Mouse (Mus musculus): Measurements from ENCODE around the gene Gltp. TPM values are rescaled to one million over a fixed set of nuclear protein-coding genes. Genes with fewer than 3 reads are reported as not detected.

Gltp gene
- polyA plus RNA-seq, 1 experiment from 2014 or later = 62.0 TPM

DNA sequence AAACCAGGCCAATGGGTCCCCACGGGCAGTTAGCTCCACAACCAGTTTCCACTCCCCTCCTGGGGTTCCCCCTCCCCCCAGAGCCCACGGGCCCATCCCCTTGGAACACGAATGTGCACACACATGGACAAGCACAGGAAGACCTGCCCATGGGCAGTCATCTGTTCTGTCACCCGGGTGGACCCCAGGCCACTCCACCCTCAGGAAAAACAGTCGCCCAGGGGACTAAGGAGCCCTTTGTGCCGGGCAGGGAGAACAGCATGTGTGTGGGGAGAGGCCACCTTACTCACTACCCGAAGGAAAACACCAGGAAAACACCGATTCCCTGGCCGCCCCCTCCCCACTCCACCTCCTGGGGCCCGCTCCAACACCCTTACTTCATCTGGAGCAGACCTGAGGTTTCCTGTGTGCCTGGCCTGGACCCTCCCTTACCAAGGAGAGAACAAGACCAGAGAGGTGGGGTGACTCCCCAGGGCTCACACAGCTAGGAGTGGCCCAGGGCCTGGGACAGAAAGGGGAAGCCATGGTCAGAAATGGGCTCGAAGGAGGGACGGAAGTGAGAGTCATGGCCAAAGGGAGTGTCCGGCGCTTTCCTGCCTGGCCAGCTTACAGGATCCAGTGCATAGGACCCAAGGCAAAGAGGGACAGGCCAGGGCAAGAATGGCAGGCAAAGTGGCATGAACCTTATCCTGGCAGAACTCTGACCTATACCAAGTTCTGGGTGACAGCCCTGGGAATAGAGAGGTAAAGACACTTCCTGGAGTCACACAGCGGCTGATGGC, 36.9 kb downstream of the Gltp start:
- no peak for ATAC-seq (ENCODE audit: low FRiP score, low read depth)
- peaks cover 22% of the 10 kb centered on the region for H3K4me1 ChIP-seq
- no peak overlapping the region for H3K9ac ChIP-seq (replicated peaks)
- H3K36me3 ChIP-seq = no peaks in the 10 kb centered on the region
- H3K27ac ChIP-seq (replicated peaks) = no peak overlapping the region
- peaks cover 81% of the 10 kb centered on the region for H3K27me3 ChIP-seq
- H3K4me2 ChIP-seq (replicated peaks) = no peak overlapping the region
- H3K9me3 ChIP-seq = no peaks in the 10 kb centered on the region
- 76% methylated on average over 15 of the region's 15 CpGs for WGBS
- H3K4me3 ChIP-seq = no peak overlapping the region

DNA sequence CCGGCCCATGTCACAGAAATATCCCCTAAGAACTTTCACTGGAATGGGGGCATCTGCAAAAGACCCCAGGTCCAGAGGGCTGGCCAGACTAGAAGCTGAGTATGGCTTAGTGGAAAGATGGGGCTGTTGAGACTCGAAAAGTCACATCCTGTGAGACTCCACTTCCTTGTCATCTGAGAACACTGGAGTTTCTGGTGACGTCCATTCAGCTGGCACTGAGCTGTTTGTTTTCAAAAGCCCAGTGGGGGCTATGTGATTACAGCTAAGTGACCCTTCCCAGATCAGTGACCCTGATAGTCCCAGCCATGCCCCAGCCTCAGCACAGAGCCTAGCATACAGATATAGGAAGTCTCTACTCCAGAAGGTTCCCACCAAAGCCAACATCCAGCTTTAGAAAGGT, 39.3 kb downstream of the Gltp start:
- Histone ChIP-seq H3K9ac (replicated peaks) (no peak overlapping the region), H3K27me3 (peaks cover 77% of the 10 kb centered on the region), H3K4me3 (no peak overlapping the region), H3K27ac (replicated peaks) (no peak overlapping the region), H3K36me3 (no peaks in the 10 kb centered on the region), H3K4me1 (peaks cover 22% of the 10 kb centered on the region), H3K4me2 (replicated peaks) (no peak overlapping the region), H3K9me3 (no peaks in the 10 kb centered on the region)
- ATAC-seq (ENCODE audit: low FRiP score, low read depth) = no peak
- WGBS = 26% methylated on average over 3 of the region's 3 CpGs

DNA sequence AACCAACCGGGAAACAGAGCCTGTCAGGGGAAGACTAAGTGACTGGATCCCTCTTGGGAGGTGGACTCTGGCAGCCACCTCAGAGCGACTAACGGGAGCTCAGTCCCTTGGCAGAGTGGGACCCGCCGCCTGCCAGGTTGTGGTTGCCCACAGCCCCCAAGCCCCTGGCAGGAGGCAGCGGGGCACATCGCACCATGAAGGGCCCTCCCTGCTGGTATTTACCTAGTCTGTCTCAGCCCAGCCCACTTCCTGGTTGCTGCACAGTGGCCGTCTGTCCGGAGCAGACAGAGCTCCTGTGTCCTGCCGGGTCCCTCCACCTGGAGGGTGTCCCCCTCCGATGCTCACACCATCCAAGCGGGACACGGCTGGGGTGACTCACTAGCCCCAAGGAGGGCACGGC, 39.8 kb downstream of the Gltp start:
- no peaks in the 10 kb centered on the region for H3K9me3 ChIP-seq
- ATAC-seq (ENCODE audit: low FRiP score, low read depth) = no peak
- peaks cover 22% of the 10 kb centered on the region for H3K4me1 ChIP-seq
- H3K27ac ChIP-seq (replicated peaks) = no peak overlapping the region
- H3K36me3 ChIP-seq = no peaks in the 10 kb centered on the region
- peaks cover 77% of the 10 kb centered on the region for H3K27me3 ChIP-seq
- H3K4me2 ChIP-seq (replicated peaks) = no peak overlapping the region
- no peak overlapping the region for H3K9ac ChIP-seq (replicated peaks)
- WGBS = 34% methylated on average over 14 of the region's 14 CpGs
- H3K4me3 ChIP-seq = no peak overlapping the region

DNA sequence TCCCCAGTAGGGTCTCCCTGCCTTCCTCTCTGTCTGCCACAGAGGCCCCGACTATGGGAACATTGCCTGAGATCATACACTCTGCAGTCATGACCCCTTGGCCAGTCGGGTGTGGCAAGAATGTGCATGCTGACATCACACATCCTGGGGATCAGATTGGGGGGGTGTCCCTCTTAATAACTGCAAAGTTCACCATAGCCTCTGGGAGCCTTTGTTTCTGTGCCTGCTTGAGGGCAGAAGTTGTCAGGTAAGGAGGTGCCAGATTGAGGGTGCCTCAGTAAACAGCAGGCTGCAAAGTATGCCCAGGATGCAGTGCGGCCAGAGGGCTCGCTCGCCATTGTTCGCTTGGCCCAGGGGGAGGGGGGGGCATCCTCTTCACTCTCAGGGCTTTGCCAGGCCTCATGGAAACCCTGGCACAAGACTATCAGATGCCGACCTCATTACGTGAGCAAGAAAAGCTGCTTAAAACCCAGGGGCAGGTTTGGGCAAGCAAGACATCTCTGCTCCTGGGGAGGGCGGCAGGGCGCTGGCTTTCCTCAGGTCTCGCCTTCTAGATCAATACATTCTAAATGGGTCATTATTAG, 42.0 kb downstream of the Gltp start:
- WGBS = 73% methylated on average over 11 of the region's 11 CpGs
- Histone ChIP-seq H3K27ac (replicated peaks) (no peak overlapping the region), H3K4me1 (peaks cover 26% of the 10 kb centered on the region), H3K4me3 (no peak overlapping the region), H3K9me3 (no peaks in the 10 kb centered on the region), H3K4me2 (replicated peaks) (no peak overlapping the region), H3K36me3 (no peaks in the 10 kb centered on the region), H3K27me3 (peaks cover 71% of the 10 kb centered on the region), H3K9ac (replicated peaks) (no peak overlapping the region)
- no peak for ATAC-seq (ENCODE audit: low FRiP score, low read depth)

DNA sequence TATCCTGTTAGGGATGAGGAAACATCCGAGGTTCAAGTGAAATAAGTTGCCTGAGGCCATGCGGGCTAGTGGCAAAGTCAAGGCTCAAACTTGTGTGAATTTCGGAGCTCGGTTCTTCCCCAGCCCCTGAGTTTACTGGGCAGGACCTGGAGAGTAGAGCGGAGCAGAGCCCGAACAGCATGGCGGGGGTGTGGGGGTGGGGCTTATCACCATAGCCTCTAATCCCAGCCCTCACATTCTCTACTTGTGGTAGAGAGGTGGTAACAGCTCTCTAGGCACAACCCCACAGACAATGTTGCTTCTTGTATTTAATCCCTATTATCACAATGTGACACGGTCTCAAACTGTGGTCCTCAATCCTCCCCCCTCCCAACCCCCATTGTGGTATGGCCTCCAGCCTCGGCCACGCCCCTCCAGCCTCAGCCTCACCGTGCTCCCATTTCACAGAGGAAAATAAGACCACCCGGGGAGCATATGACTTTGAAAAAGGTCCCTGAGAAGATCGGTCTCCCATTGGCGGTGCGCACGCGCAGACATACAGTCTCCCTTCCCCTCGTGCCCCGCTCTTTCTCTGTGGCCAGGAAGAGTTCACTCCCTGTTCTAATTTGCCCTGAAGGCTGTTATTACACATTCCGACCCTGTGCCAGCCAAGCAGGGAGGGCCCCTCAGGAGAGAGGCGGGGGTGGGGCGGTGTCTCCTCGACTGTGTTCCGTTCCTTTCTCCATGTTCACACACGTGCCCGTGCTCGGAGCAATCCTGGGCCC, 43.4 kb downstream of the Gltp start:
- Histone ChIP-seq H3K4me3 (peak overlapping the region; percentile 28), H3K4me1 (peaks cover 26% of the 10 kb centered on the region), H3K27ac (replicated peaks) (no peak overlapping the region), H3K9me3 (no peaks in the 10 kb centered on the region), H3K9ac (replicated peaks) (peak overlapping the region; percentile 41), H3K4me2 (replicated peaks) (peak overlapping the region; percentile 53), H3K27me3 (peaks cover 74% of the 10 kb centered on the region), H3K36me3 (no peaks in the 10 kb centered on the region)
- 3% methylated on average over 27 of the region's 27 CpGs for WGBS
- ATAC-seq (ENCODE audit: low FRiP score, low read depth) = peak; percentile 76

DNA sequence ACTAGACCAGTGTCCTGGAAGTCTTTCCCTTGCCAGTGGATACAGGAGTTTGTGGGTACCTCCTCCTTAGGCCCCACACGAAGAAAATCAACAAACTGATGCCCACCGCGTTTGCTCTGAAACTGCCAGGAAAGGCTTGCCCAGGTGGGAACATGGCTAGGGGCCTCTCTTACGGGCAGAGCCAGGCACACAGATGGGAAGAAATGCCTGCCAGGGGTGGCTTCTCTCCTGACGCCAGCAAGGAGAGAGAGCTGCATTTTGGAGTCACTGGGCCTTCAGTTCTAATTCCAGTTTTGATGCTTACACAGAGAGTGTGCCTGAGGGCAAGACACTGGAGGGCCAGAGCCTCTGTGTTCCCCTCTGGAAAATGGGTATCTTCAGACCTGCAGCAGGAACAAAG, 44.9 kb downstream of the Gltp start:
- H3K27ac ChIP-seq (replicated peaks) = no peak overlapping the region
- no peak overlapping the region for H3K4me2 ChIP-seq (replicated peaks)
- no peaks in the 10 kb centered on the region for H3K9me3 ChIP-seq
- H3K36me3 ChIP-seq = no peaks in the 10 kb centered on the region
- no peak overlapping the region for H3K4me3 ChIP-seq
- H3K27me3 ChIP-seq = peaks cover 71% of the 10 kb centered on the region
- H3K9ac ChIP-seq (replicated peaks) = no peak overlapping the region
- peaks cover 20% of the 10 kb centered on the region for H3K4me1 ChIP-seq
- WGBS = 91% methylated on average over 5 of the region's 5 CpGs
- no peak for ATAC-seq (ENCODE audit: low FRiP score, low read depth)

DNA sequence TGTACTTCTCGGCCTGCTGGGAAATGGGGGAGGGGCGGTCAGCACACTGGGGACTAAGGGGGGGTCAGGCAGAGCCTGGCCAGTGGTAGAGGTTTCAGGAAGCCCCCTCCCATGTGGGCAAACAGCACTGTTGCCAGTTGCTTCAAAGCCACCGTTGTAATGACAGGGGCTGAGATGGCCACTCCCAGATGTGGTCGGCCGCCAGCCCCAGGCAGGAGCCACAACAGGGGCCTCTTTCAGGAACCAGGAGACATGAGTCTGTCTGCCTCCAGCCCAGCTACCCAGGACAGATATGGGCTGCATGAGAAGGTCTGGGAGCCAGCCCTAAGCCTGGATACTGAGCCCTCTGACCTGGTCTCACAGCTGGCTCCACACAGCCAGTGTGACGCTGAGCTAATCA, 45.9 kb downstream of the Gltp start:
- WGBS = 70% methylated on average over 6 of the region's 6 CpGs
- H3K9ac ChIP-seq (replicated peaks) = 0 out of 2 replicates have a peak overlapping the region, but pooled peaks have one; percentile 20
- H3K27me3 ChIP-seq = peaks cover 68% of the 10 kb centered on the region
- no peak overlapping the region for H3K4me3 ChIP-seq
- no peaks in the 10 kb centered on the region for H3K9me3 ChIP-seq
- H3K27ac ChIP-seq (replicated peaks) = no peak overlapping the region
- H3K4me1 ChIP-seq = peaks cover 15% of the 10 kb centered on the region
- no peak overlapping the region for H3K4me2 ChIP-seq (replicated peaks)
- no peak for ATAC-seq (ENCODE audit: low FRiP score, low read depth)
- H3K36me3 ChIP-seq = no peaks in the 10 kb centered on the region

DNA sequence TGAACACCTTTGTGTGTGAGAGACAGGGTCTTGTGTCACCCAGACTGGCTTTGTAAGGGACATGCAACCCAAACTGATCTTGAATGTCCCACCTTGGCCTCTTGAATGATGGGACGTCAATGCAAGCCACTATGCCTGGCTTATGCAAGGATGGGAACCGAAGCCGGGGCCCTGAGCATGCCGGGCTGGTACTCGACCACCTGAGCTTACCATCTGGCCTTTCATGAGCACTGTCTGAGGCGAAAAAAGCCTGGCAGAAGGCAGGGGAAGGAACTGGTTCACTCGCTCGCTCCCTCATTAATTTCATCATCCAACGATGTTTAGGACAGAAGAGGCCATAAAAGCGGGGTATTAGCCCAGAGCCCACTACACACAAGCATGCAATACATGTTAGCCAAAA, 50.0 kb downstream of the Gltp start:
- no peaks in the 10 kb centered on the region for H3K36me3 ChIP-seq
- no peak overlapping the region for H3K9ac ChIP-seq (replicated peaks)
- WGBS = 83% methylated on average over 10 of the region's 10 CpGs
- peaks cover 66% of the 10 kb centered on the region for H3K27me3 ChIP-seq
- no peak overlapping the region for H3K4me2 ChIP-seq (replicated peaks)
- peaks cover 9% of the 10 kb centered on the region for H3K4me1 ChIP-seq
- no peaks in the 10 kb centered on the region for H3K9me3 ChIP-seq
- ATAC-seq (ENCODE audit: low FRiP score, low read depth) = no peak
- no peak overlapping the region for H3K27ac ChIP-seq (replicated peaks)
- H3K4me3 ChIP-seq = no peak overlapping the region

DNA sequence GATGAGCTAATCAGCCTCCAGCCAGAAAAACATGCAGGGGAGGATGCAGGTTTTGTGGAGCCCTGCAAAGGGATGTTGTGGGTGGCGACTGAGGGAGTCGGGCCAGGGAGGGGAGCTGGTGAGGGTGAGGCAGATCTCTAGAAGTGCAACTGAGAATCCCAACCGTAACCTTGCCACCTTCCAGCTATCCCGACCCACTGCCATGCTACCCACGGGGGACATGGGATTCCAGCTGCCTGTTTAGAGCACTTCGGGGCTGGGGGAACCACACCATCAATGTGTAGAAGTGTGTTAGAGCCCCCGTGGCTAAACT, 51.2 kb downstream of the Gltp start:
- ATAC-seq (ENCODE audit: low FRiP score, low read depth) = 0 out of 2 replicates have a peak, but pooled peaks have one; percentile 30
- H3K9ac ChIP-seq (replicated peaks) = no peak overlapping the region
- H3K27me3 ChIP-seq = peaks cover 58% of the 10 kb centered on the region
- H3K4me1 ChIP-seq = peaks cover 6% of the 10 kb centered on the region
- no peak overlapping the region for H3K4me3 ChIP-seq
- H3K4me2 ChIP-seq (replicated peaks) = peak overlapping the region; percentile 43
- H3K36me3 ChIP-seq = no peaks in the 10 kb centered on the region
- no peak overlapping the region for H3K27ac ChIP-seq (replicated peaks)
- 38% methylated on average over 7 of the region's 7 CpGs for WGBS
- H3K9me3 ChIP-seq = no peaks in the 10 kb centered on the region

DNA sequence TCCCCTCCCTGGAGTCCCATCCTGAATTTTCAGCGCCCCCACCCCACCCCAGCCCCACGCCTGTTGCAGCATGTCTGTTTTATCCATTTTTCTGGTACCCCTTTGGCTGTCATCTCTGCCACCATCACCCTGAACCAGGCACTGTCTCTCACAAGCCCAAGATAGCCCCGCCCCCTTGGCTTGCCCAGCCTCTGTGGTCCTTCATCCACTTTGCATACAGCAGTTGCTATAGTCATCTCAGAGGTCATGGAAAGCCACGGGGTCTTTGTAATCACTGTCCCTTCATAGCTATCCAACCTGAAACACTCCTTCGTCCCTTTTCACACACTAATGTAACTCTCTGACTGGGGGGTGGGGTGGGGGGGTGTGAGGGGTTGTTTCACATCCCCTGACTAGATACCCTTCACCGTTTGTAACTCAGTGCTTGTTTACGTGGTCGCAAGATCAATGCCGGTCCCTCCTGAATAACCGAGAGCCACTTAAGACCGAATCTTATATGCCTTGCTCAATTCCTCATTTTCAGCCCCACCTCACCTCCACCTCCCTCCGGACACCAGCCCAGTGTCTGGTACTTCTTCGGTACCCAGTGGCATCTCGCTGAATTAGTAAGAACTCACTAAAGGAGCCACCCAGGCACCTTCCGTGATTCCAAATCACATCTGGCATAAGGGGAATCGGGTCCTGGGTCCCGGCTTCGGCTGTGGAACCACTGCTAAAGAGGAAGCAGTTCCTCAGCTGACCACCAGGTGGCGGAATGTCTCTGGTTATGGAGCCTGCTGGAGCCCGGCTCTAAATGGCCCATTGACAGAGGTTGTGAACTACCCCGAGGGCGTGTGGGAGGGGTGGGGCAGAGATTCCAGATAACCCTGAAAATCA, 51.8 kb downstream of the Gltp start:
- Histone ChIP-seq H3K4me1 (peaks cover 6% of the 10 kb centered on the region), H3K27me3 (peaks cover 58% of the 10 kb centered on the region), H3K4me3 (no peak overlapping the region), H3K36me3 (no peaks in the 10 kb centered on the region), H3K27ac (replicated peaks) (no peak overlapping the region), H3K9me3 (no peaks in the 10 kb centered on the region), H3K9ac (replicated peaks) (0 out of 2 replicates have a peak overlapping the region, but pooled peaks have one; percentile 28), H3K4me2 (replicated peaks) (peak overlapping the region; percentile 43)
- 0 out of 2 replicates have a peak, but pooled peaks have one; percentile 60 for ATAC-seq (ENCODE audit: low FRiP score, low read depth)
- 16% methylated on average over 22 of the region's 22 CpGs for WGBS

DNA sequence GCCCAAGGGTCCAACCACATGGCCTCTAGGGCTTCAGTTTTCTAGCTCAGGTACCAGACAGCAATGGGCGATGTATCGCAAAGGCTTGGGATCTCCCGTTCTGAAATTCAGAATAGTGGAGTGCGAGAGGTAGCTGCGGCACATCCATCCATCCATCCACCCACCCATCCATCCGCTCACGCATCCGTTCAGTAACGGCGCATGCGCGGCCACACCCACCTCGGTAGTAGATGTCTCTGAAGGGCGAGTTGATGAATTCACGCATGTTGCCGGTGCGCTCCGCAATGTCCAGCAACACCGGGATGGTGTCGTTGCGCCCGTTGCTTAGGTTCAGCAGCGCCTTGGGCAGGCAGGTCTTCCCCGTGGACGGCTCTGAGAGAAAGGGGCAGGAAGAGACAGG, 54.7 kb downstream of the Gltp start:
- Histone ChIP-seq H3K4me3 (no peak overlapping the region), H3K4me2 (replicated peaks) (no peak overlapping the region), H3K36me3 (no peaks in the 10 kb centered on the region), H3K27ac (replicated peaks) (no peak overlapping the region), H3K4me1 (peaks cover 6% of the 10 kb centered on the region), H3K27me3 (peaks cover 44% of the 10 kb centered on the region), H3K9me3 (no peaks in the 10 kb centered on the region), H3K9ac (replicated peaks) (no peak overlapping the region)
- 85% methylated on average over 25 of the region's 25 CpGs for WGBS
- no peak for ATAC-seq (ENCODE audit: low FRiP score, low read depth)

Measured in midbrain, embryonic 12.5 days (tissue).